Comparison of ENCODE assay signal across 8 mouse cellular contexts in genomic region chr8:104654984-104655383, GRCm38 (mm10). TPM values are rescaled to one million over a fixed set of nuclear protein-coding genes. Genes with fewer than 3 reads are reported as not detected.
DNase-seq lines count a peak whose midpoint lies in the region; ATAC-seq lines count a peak whose summit lies in the region.

No protein-coding gene starts in this region.

- no peak overlapping the region for H3K4me3 ChIP-seq in heart, embryonic 16.5 days (ENCODE audit: low read length)
- H3K4me3 ChIP-seq in liver, embryonic 13.5 days (replicated peaks), result no peak overlapping the region
- H3K4me3 ChIP-seq in neural tube, embryonic 13.5 days, result no peak overlapping the region

- WGBS in heart, embryonic 16.5 days, result 4% methylated on average over 3 of the region's 3 CpGs
- WGBS in liver, embryonic 13.5 days (ENCODE audit: insufficient replicate concordance), result 3% methylated on average over 3 of the region's 3 CpGs
- 2% methylated on average over 3 of the region's 3 CpGs for WGBS in neural tube, embryonic 13.5 days

- H3K9me3 ChIP-seq in heart, embryonic 16.5 days (replicated peaks; ENCODE audit: control insufficient read depth, low read length), result no peaks in the 10 kb centered on the region
- no peaks in the 10 kb centered on the region for H3K9me3 ChIP-seq in liver, embryonic 13.5 days (replicated peaks)
- no peaks in the 10 kb centered on the region for H3K9me3 ChIP-seq in neural tube, embryonic 13.5 days

- peak; percentile 79; the same call in 1 of the 2 replicates for ATAC-seq in heart, embryonic 16.5 days (replicated peaks; ENCODE audit: extremely low read depth, insufficient read depth, low FRiP score)
- ATAC-seq in liver, embryonic 13.5 days (ENCODE audit: low read depth), result 0 out of 2 replicates have a peak, but pooled peaks have one; percentile 34
- peak; percentile 88 for ATAC-seq in neural tube, embryonic 13.5 days (ENCODE audit: low read depth)

- peak; percentile 81 to 86 for DNase-seq in B cell, adult 2 months
- peak; percentile 95 for DNase-seq in ZHBTc4 (ENCODE audit: low read depth, low spot score)
- DNase-seq in embryo, embryonic 9.5 days (ENCODE audit: extremely low spot score), result peak; percentile 74
- DNase-seq in kidney, postnatal 14 days, result peak; percentile 88
- DNase-seq in liver, embryonic 13.5 days, result peak; percentile 32
- peak; percentile 46 for DNase-seq in testis, postnatal 14 days (ENCODE audit: low spot score)

- no peak overlapping the region for H3K4me2 ChIP-seq in heart, embryonic 16.5 days (ENCODE audit: low read depth, low read length)
- no peak overlapping the region for H3K4me2 ChIP-seq in liver, embryonic 13.5 days
- no peak overlapping the region for H3K4me2 ChIP-seq in neural tube, embryonic 13.5 days

- H3K36me3 ChIP-seq in heart, embryonic 16.5 days (ENCODE audit: control insufficient read depth, insufficient read depth), result no peaks in the 10 kb centered on the region
- no peaks in the 10 kb centered on the region for H3K36me3 ChIP-seq in liver, embryonic 13.5 days
- H3K36me3 ChIP-seq in neural tube, embryonic 13.5 days, result no peaks in the 10 kb centered on the region

- H3K27me3 ChIP-seq in heart, embryonic 16.5 days (ENCODE audit: control insufficient read depth, insufficient read depth, low read length), result no peaks in the 10 kb centered on the region
- H3K27me3 ChIP-seq in liver, embryonic 13.5 days, result no peaks in the 10 kb centered on the region
- H3K27me3 ChIP-seq in neural tube, embryonic 13.5 days, result peaks cover 7% of the 10 kb centered on the region

- H3K9ac ChIP-seq in heart, embryonic 16.5 days (ENCODE audit: low read length), result no peak overlapping the region
- H3K9ac ChIP-seq in liver, embryonic 13.5 days, result no peak overlapping the region
- no peak overlapping the region for H3K9ac ChIP-seq in neural tube, embryonic 13.5 days

- no peaks in the 10 kb centered on the region for H3K4me1 ChIP-seq in heart, embryonic 16.5 days (ENCODE audit: control insufficient read depth, insufficient read depth, low read length)
- no peaks in the 10 kb centered on the region for H3K4me1 ChIP-seq in liver, embryonic 13.5 days (replicated peaks)
- H3K4me1 ChIP-seq in neural tube, embryonic 13.5 days (replicated peaks), result no peaks in the 10 kb centered on the region

- no peak overlapping the region for H3K27ac ChIP-seq in heart, embryonic 16.5 days (ENCODE audit: low read length)
- no peak overlapping the region for H3K27ac ChIP-seq in liver, embryonic 13.5 days
- no peak overlapping the region for H3K27ac ChIP-seq in neural tube, embryonic 13.5 days (replicated peaks)

RNA-seq across cellular contexts. Expression of gene Ciao2b, which starts 13.2 kb away (rescaled TPM):
- polyA plus RNA-seq in heart, embryonic 16.5 days (2015; fragmentation: Nextera tagmentation; extraction: Ambion mirVana), result 171 and 196 TPM in 2 replicates
- polyA plus RNA-seq in liver, embryonic 13.5 days (2015; fragmentation: Nextera tagmentation; extraction: Ambion mirVana), result 64.9 and 65.0 TPM in 2 replicates
- 131 and 143 TPM in 2 replicates for polyA plus RNA-seq in neural tube, embryonic 13.5 days (2015; fragmentation: Nextera tagmentation; extraction: Ambion mirVana)

RNA-seq across cellular contexts. Expression of gene Rrad, which starts 23.9 kb away (rescaled TPM):
- polyA plus RNA-seq in heart, embryonic 16.5 days (2015; fragmentation: Nextera tagmentation; extraction: Ambion mirVana), result 289 and 293 TPM in 2 replicates
- 0.75 and 0.82 TPM in 2 replicates for polyA plus RNA-seq in liver, embryonic 13.5 days (2015; fragmentation: Nextera tagmentation; extraction: Ambion mirVana)
- 3.7 and 4.9 TPM in 2 replicates for polyA plus RNA-seq in neural tube, embryonic 13.5 days (2015; fragmentation: Nextera tagmentation; extraction: Ambion mirVana)

RNA-seq across cellular contexts. Expression of gene Cdh16, which starts 30.8 kb away (rescaled TPM):
- 20.1 and 25.9 TPM in 2 replicates for polyA plus RNA-seq in heart, embryonic 16.5 days (2015; fragmentation: Nextera tagmentation; extraction: Ambion mirVana)
- polyA plus RNA-seq in liver, embryonic 13.5 days (2015; fragmentation: Nextera tagmentation; extraction: Ambion mirVana), result not detected in 2 replicates
- polyA plus RNA-seq in neural tube, embryonic 13.5 days (2015; fragmentation: Nextera tagmentation; extraction: Ambion mirVana), result 0.29 and 0.45 TPM in 2 replicates

Comparison
In these comparisons a context has a peak if more than half of its experiments do, and no peak if none do; other contexts are left out.
1. DNase-seq: peak in every context shown above with its lines; median percentile 95 in ZHBTc4; 88 in kidney, postnatal 14 days; 84 in B cell, adult 2 months; 74 in embryo, embryonic 9.5 days; 46 in testis, postnatal 14 days; 32 in liver, embryonic 13.5 days.
2. ATAC-seq: peak in every context shown above with its lines; median percentile 88 in neural tube, embryonic 13.5 days; 79 in heart, embryonic 16.5 days; 34 in liver, embryonic 13.5 days.
3. RNA of gene Rrad, which starts 23.9 kb away (polyA plus RNA-seq): 289 to 293 TPM in heart, embryonic 16.5 days; 3.7 to 4.9 TPM in neural tube, embryonic 13.5 days and 0.75 to 0.82 TPM in liver, embryonic 13.5 days; every median in the first group is over 10 times any median in the second.
4. RNA of gene Cdh16, which starts 30.8 kb away (polyA plus RNA-seq): 20.1 to 25.9 TPM in heart, embryonic 16.5 days; 0.29 to 0.45 TPM in neural tube, embryonic 13.5 days and not detected in liver, embryonic 13.5 days; every median in the first group is over 10 times any median in the second.